Mouse (Mus musculus) megakaryocyte, embryonic 14.5 days (primary cell): ENCODE results near the gene Slc4a11.

Experiments used
- FLI1 ChIP-seq: IDR thresholded peaks from 2 replicates; pipeline ENCODE4 v1.6.1; 2012; ENCODE audit warnings: low read length, inconsistent platforms, mixed read lengths
- GATA1 ChIP-seq: IDR thresholded peaks from 3 replicates; pipeline ENCODE4 v1.6.1; 2012; ENCODE audit warnings: mixed read lengths, low read length, inconsistent platforms, borderline replicate concordance

- TF ChIP-seq FLI1, result no peak
- TF ChIP-seq GATA1, result no peak
Observed at GRCm38 (mm10) chr2:130731855-130732254, 34.5 kb upstream of the Slc4a11 start.
